Mouse (Mus musculus) lung, adult 2 months (tissue): ENCODE data around the gene Nfkb1.

Experiments used
- CTCF ChIP-seq: fragments of 200-500 bp; IDR thresholded peaks from 2 replicates; pipeline ENCODE4 v1.5.1; 2011; ENCODE audit warnings: mild to moderate bottlenecking, low read length, control low read depth; ENCODE audit not compliant: insufficient read depth
- POLR2A ChIP-seq: fragments of 200-500 bp; IDR thresholded peaks from 2 replicates; pipeline ENCODE4 v1.6.1; 2011; ENCODE audit warnings: low read depth, mild to moderate bottlenecking, control low read depth, low read length, borderline replicate concordance; ENCODE audit errors: extremely low read depth

DNA sequence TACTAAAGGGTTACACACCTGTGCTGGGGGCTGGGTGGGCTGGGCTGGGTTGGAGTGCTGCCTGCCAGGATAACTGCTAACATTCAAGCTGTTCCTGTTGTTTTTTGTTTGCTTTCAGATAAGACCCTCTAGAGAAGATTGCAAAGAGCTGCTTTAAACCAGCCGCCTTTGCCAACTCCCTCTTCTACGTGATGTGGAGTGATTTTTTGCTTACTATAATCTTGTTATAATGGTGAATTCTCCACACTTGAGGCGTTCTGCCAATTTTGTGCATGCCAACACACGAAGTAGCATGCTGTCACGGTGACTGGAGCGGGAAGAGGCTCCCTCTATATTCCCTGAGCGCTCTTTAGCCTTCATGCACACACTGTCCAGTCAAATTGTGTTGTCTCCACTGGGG is 17.7 kb downstream of the Nfkb1 start:
- no peak for TF ChIP-seq POLR2A
- TF ChIP-seq CTCF = no peak
